Mouse (Mus musculus) G1E (cell line): ENCODE measurements around the gene Dffb. TPM values are rescaled to one million over a fixed set of nuclear protein-coding genes. Genes with fewer than 3 reads are reported as not detected.

Source experiments
- ATAC-seq: 2 replicates; pipeline ENCODE4 v1.8.0; 2016; ENCODE audit warnings: mild to moderate bottlenecking; ENCODE audit not compliant: insufficient number of reproducible peaks, poor library complexity, low FRiP score, severe bottlenecking; ENCODE audit errors: extremely low read depth
- DNase-seq: peaks from one replicate; pipeline ENCODE4 v3.0.0; 2012; ENCODE audit warnings: low spot score
- H3K27me3 ChIP-seq: 2 replicates; pipeline ENCODE4 v1.6.1; 2012; ENCODE audit warnings: mild to moderate bottlenecking, low read length, inconsistent platforms; ENCODE audit not compliant: insufficient read depth
- H3K36me3 ChIP-seq: replicated peaks from 2 replicates; pipeline ENCODE3; 2012; ENCODE audit warnings: mild to moderate bottlenecking, inconsistent platforms
- H3K4me1 ChIP-seq: 2 replicates; pipeline ENCODE4 v1.6.1; 2012; ENCODE audit warnings: low read depth, low read length, inconsistent platforms, mixed read lengths; ENCODE audit not compliant: insufficient read depth
- H3K4me3 ChIP-seq: 2 replicates; pipeline ENCODE4 v1.5.1; 2012; ENCODE audit warnings: low read depth, mild to moderate bottlenecking, inconsistent platforms, low read length, moderate library complexity, mixed read lengths
- H3K9me3 ChIP-seq: replicated peaks from 2 replicates; pipeline ENCODE4 v1.6.1; 2012; ENCODE audit warnings: inconsistent platforms
- CTCF ChIP-seq: IDR thresholded peaks from 2 replicates; pipeline ENCODE4 v1.5.1; 2012; ENCODE audit warnings: low read depth, low read length, inconsistent platforms, mixed read lengths
- GATA1 ChIP-seq: IDR thresholded peaks from 2 replicates; pipeline ENCODE4 v1.6.1; 2012; ENCODE audit warnings: borderline replicate concordance, low read length, inconsistent platforms, mixed read lengths
- GATA2 ChIP-seq: IDR thresholded peaks from 2 replicates; pipeline ENCODE4 v1.6.1; 2012; ENCODE audit warnings: low read depth, low read length, inconsistent platforms, borderline replicate concordance
- POLR2AphosphoS5 ChIP-seq: IDR thresholded peaks from 2 replicates; pipeline ENCODE4 v1.6.1; 2012; ENCODE audit warnings: low read depth, low read length, inconsistent platforms; ENCODE audit not compliant: insufficient replicate concordance
- TAL1 ChIP-seq: conservative IDR thresholded peaks from 2 replicates; pipeline ENCODE4 v1.6.1; 2012; ENCODE audit warnings: low read depth, low read length, inconsistent platforms, mixed read lengths
- polyA plus RNA-seq: library from polyadenylated mRNA; stranded (reverse); fragments of >175 nt; gene quantifications from 2 replicates; pipeline ENCODE4 v1.2.3, GENCODE M21; 2012
- total RNA-seq, 2 experiments: library from RNA; stranded (forward) in 1 of 2; stranded (reverse) in 1 of 2; fragments of 200-1000 nt in 1 of 2; fragments of >200 nt in 1 of 2; fragmentation: Nextera tagmentation in 1 of 2; gene quantifications; 2 replicates each; pipeline ENCODE4 v1.2.3; 2014 to 2017

Gene Dffb
- total RNA-seq (2014; fragmentation: Nextera tagmentation) (6.8 and 11.0 TPM in 2 replicates), total RNA-seq (2017) (17.0 and 20.5 TPM in 2 replicates), polyA plus RNA-seq (13.4 and 16.7 TPM in 2 replicates)

- Histone ChIP-seq H3K27me3 (no peaks in the 10 kb centered on the region), H3K4me1 (peaks cover 34% of the 10 kb centered on the region), H3K36me3 (peaks cover 66% of the 10 kb centered on the region), H3K4me3 (peak within 1 kb of the TSS; percentile 91), H3K9me3 (no peaks in the 10 kb centered on the region)
- TF ChIP-seq GATA2: no peak
- TF ChIP-seq GATA1: no peak
- no peak for TF ChIP-seq CTCF
- no peak for TF ChIP-seq TAL1
- no peak for TF ChIP-seq POLR2AphosphoS5
- ATAC-seq (peak; percentile 76), DNase-seq (peak; percentile 89)
Measured at GRCm38 (mm10) chr4:153974431-153975291, at the start of gene Dffb, which contains the start of gene Cep104. Dffb (minus strand) TSS chr4:153975126. Cep104 (plus strand) TSS chr4:153975194.

DNA sequence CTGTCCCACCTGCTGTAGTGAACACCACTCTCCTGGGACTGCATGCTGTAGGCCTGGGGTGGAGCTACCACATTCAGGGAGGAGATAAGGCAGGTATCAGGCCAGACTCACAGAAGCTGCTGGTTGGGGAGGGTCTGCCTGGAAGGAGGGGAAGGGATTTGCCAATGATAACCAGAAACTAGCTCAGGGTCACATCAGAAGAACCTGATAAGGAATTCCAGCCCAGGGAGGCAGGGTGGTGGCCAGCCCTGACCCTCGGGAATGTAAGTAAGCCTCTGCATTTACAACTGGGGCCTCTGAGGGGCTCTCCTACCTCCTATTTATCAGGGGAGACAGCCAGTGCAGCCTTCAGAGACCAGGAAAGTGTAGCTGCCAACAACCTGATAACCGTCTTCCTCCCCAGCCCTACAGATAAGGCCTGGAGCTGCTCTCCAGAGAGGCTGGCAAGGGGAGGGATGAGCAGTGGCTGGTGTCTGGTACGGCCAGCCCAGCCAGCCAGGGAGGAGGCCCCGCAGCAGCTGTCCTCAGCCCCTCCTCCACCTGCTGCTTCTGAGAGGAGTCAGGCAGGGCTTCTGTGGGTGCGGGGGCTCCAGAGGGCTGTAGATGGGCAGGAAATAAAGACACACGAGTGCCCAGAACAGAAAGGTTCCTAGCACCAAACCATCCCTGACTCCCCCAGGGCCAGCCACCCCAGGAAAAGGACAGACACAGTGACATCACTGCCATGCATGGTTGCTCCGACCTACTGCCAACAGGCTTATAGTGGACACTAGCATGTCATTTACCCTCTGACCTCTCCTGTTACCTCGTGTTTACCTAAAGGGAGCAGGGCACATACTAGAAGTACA, 49.1 kb upstream of the Dffb start:
- no peaks in the 10 kb centered on the region for H3K9me3 ChIP-seq
- H3K36me3 ChIP-seq: peaks cover 71% of the 10 kb centered on the region
- H3K27me3 ChIP-seq: no peaks in the 10 kb centered on the region
- no peak for TF ChIP-seq GATA1
- no peak for TF ChIP-seq GATA2
- peak; percentile 87 for TF ChIP-seq TAL1
- H3K4me1 ChIP-seq: peaks cover 87% of the 10 kb centered on the region
- peak; percentile 65 for ATAC-seq
- peak overlapping the region; percentile 89 for H3K4me3 ChIP-seq
- DNase-seq: peak; percentile 96

DNA sequence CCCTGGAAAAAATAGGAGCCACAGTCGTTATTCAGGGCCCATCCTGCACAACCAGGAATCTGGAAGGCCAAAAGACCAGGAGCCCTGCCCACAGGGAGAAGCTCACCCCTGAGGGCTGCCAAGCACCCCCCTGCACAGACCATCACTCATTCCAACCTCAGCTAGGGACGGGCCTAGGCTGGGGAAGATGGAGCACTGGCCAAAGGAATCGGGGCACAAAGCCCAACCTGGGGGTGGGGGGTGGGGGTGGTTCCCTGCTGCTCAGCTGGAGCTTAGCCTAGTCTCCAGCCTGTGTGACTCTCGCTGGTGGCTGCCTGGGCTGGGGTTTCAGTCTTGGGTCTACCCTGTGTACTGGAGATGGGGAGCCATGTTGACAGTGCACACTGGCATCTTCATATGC, 47.9 kb upstream of the Dffb start:
- ATAC-seq (no peak), DNase-seq (no peak)
- TF ChIP-seq GATA2: no peak
- no peak for TF ChIP-seq TAL1
- no peak for TF ChIP-seq CTCF
- no peak for TF ChIP-seq POLR2AphosphoS5
- TF ChIP-seq GATA1: no peak
- H3K27me3 ChIP-seq: no peaks in the 10 kb centered on the region
- H3K36me3 ChIP-seq: peaks cover 72% of the 10 kb centered on the region
- H3K9me3 ChIP-seq: no peaks in the 10 kb centered on the region
- H3K4me1 ChIP-seq: peaks cover 91% of the 10 kb centered on the region
- H3K4me3 ChIP-seq: peak overlapping the region; percentile 89

- TF ChIP-seq TAL1: no peak
- TF ChIP-seq CTCF: no peak
- no peak for TF ChIP-seq GATA1
- TF ChIP-seq GATA2: no peak
- no peak for TF ChIP-seq POLR2AphosphoS5
- Histone ChIP-seq H3K36me3 (peaks cover 72% of the 10 kb centered on the region), H3K27me3 (no peaks in the 10 kb centered on the region), H3K9me3 (no peaks in the 10 kb centered on the region), H3K4me3 (peak overlapping the region; percentile 89; the same call in 1 of the 2 replicates), H3K4me1 (peaks cover 88% of the 10 kb centered on the region)
- DNase-seq: no peak
- no peak for ATAC-seq
Measured at GRCm38 (mm10) chr4:154022407-154022806, 47.5 kb upstream of the Dffb start.

- no peak for ATAC-seq
- peak overlapping the region; percentile 89; the same call in 1 of the 2 replicates for H3K4me3 ChIP-seq
- no peaks in the 10 kb centered on the region for H3K9me3 ChIP-seq
- H3K36me3 ChIP-seq: peaks cover 81% of the 10 kb centered on the region
- DNase-seq: no peak
- no peaks in the 10 kb centered on the region for H3K27me3 ChIP-seq
- TF ChIP-seq GATA2: no peak
- no peak for TF ChIP-seq GATA1
- TF ChIP-seq POLR2AphosphoS5: no peak; the same call in 1 of the 2 replicates
- TF ChIP-seq CTCF: no peak
- no peak for TF ChIP-seq TAL1
- peaks cover 86% of the 10 kb centered on the region for H3K4me1 ChIP-seq
Measured at GRCm38 (mm10) chr4:154021432-154021831, 46.5 kb upstream of the Dffb start.

- Histone ChIP-seq H3K27me3 (no peaks in the 10 kb centered on the region), H3K4me3 (peak overlapping the region; percentile 42; the same call in 1 of the 2 replicates), H3K36me3 (peaks cover 97% of the 10 kb centered on the region), H3K4me1 (peaks cover 89% of the 10 kb centered on the region), H3K9me3 (no peaks in the 10 kb centered on the region)
- DNase-seq (peak; percentile 51), ATAC-seq (no peak)
- TF ChIP-seq GATA2 (no peak), TAL1 (no peak), POLR2AphosphoS5 (no peak), GATA1 (no peak), CTCF (peak; percentile 84)
Measured at GRCm38 (mm10) chr4:154019571-154019970, 44.6 kb upstream of the Dffb start.

- TF ChIP-seq GATA2 (no peak), GATA1 (no peak), POLR2AphosphoS5 (no peak), CTCF (no peak), TAL1 (no peak)
- ATAC-seq: no peak
- H3K4me1 ChIP-seq: peaks cover 74% of the 10 kb centered on the region
Measured at GRCm38 (mm10) chr4:154015476-154015875, 40.5 kb upstream of the Dffb start.

More at GRCm38 (mm10) chr4:154015476-154015875, 40.5 kb upstream of the Dffb start:
- no peaks in the 10 kb centered on the region for H3K27me3 ChIP-seq
- H3K36me3 ChIP-seq: peaks cover 81% of the 10 kb centered on the region
- H3K9me3 ChIP-seq: no peaks in the 10 kb centered on the region
- DNase-seq: no peak
- no peak overlapping the region for H3K4me3 ChIP-seq
